Mouse (Mus musculus): ENCODE data around the gene Tmem151b. TPM values are rescaled to one million over a fixed set of nuclear protein-coding genes. Genes with fewer than 3 reads are reported as not detected.
A peak's percentile ranks its signal among the peaks of the same experiment; 100 is the strongest.

The Tmem151b gene
- polyA plus RNA-seq, 1 experiment from 2014 or later, result 0.07 TPM

- peak; percentile 93 for TF ChIP-seq CTCF (IDR thresholded peaks at IDR 0.05)
- TF ChIP-seq EP300 (IDR thresholded peaks at IDR 0.05), result no peak
- no peaks in the 10 kb centered on the region for H3K27me3 ChIP-seq (replicated peaks; ENCODE audit: insufficient read depth, low read length)
- H3K4me3 ChIP-seq (ENCODE audit: low read depth, low read length), result no peak overlapping the region
- ATAC-seq (peak; percentile 70), DNase-seq (ENCODE audit: low spot score) (peak; percentile 89)
- no peaks in the 10 kb centered on the region for H3K9me3 ChIP-seq (ENCODE audit: low read length)
- peak overlapping the region; percentile 83 for H3K27ac ChIP-seq (ENCODE audit: low read length)
- WGBS, result 33% methylated on average over 13 of the region's 14 CpGs
- H3K36me3 ChIP-seq (ENCODE audit: insufficient read depth, low read length), result no peaks in the 10 kb centered on the region
- 0 out of 2 replicates have a peak overlapping the region, but pooled peaks have one; percentile 17 for H3K4me2 ChIP-seq (replicated peaks; ENCODE audit: low read depth, low read length)
- H3K9ac ChIP-seq (replicated peaks; ENCODE audit: low read depth), result 0 out of 2 replicates have a peak overlapping the region, but pooled peaks have one; percentile 16
- peaks cover 27% of the 10 kb centered on the region for H3K4me1 ChIP-seq (ENCODE audit: insufficient read depth, low read depth, low read length)
Measured at GRCm38 (mm10) chr17:45584939-45585678, 35.6 kb upstream of the Tmem151b start.

- Histone ChIP-seq H3K9me3 (ENCODE audit: low read length) (no peaks in the 10 kb centered on the region), H3K36me3 (ENCODE audit: insufficient read depth, low read length) (no peaks in the 10 kb centered on the region), H3K4me1 (ENCODE audit: insufficient read depth, low read depth, low read length) (peaks cover 30% of the 10 kb centered on the region), H3K9ac (replicated peaks; ENCODE audit: low read depth) (no peak overlapping the region), H3K4me2 (replicated peaks; ENCODE audit: low read depth, low read length) (0 out of 2 replicates have a peak overlapping the region, but pooled peaks have one; percentile 17), H3K4me3 (ENCODE audit: low read depth, low read length) (no peak overlapping the region), H3K27ac (ENCODE audit: low read length) (peak overlapping the region; percentile 83), H3K27me3 (replicated peaks; ENCODE audit: insufficient read depth, low read length) (no peaks in the 10 kb centered on the region)
- 25% methylated on average over 12 of the region's 12 CpGs for WGBS
- TF ChIP-seq CTCF (IDR thresholded peaks at IDR 0.05) (no peak; the same call in 1 of the 2 replicates), EP300 (IDR thresholded peaks at IDR 0.05) (peak; percentile 34)
- peak; percentile 69 for ATAC-seq
- peak; percentile 83 for DNase-seq (ENCODE audit: low spot score)
Measured at GRCm38 (mm10) chr17:45584096-45584896, 34.8 kb upstream of the Tmem151b start.

GRCm38 (mm10) chr17:45582715-45583355 lies 33.4 kb upstream of the Tmem151b start:
- H3K27ac ChIP-seq (ENCODE audit: low read length), result no peak overlapping the region
- no peak for ATAC-seq
- peak; percentile 36 for DNase-seq (ENCODE audit: low spot score)
- H3K27me3 ChIP-seq (replicated peaks; ENCODE audit: insufficient read depth, low read length), result no peaks in the 10 kb centered on the region
- peaks cover 30% of the 10 kb centered on the region for H3K4me1 ChIP-seq (ENCODE audit: insufficient read depth, low read depth, low read length)
- H3K4me2 ChIP-seq (replicated peaks; ENCODE audit: low read depth, low read length), result no peak overlapping the region
- H3K9me3 ChIP-seq (ENCODE audit: low read length), result no peaks in the 10 kb centered on the region
- WGBS, result 61% methylated on average over 6 of the region's 6 CpGs
- TF ChIP-seq EP300 (IDR thresholded peaks at IDR 0.05) (no peak), CTCF (IDR thresholded peaks at IDR 0.05) (peak; percentile 78)
- H3K9ac ChIP-seq (replicated peaks; ENCODE audit: low read depth), result no peak overlapping the region
- H3K36me3 ChIP-seq (ENCODE audit: insufficient read depth, low read length), result no peaks in the 10 kb centered on the region
- H3K4me3 ChIP-seq (ENCODE audit: low read depth, low read length), result no peak overlapping the region

- WGBS, result 85% methylated on average over 6 of the region's 6 CpGs
Measured at GRCm38 (mm10) chr17:45582188-45582587, 32.7 kb upstream of the Tmem151b start.

GRCm38 (mm10) chr17:45581567-45581983 lies 32.1 kb upstream of the Tmem151b start:
- H3K36me3 ChIP-seq (ENCODE audit: insufficient read depth, low read length), result no peaks in the 10 kb centered on the region
- H3K4me1 ChIP-seq (ENCODE audit: insufficient read depth, low read depth, low read length), result peaks cover 30% of the 10 kb centered on the region
- no peaks in the 10 kb centered on the region for H3K9me3 ChIP-seq (ENCODE audit: low read length)
- 4% methylated on average over 2 of the region's 2 CpGs for WGBS
- DNase-seq (ENCODE audit: low spot score) (peak; percentile 95), ATAC-seq (peak; percentile 37)
- peak; percentile 97 for TF ChIP-seq CTCF (IDR thresholded peaks at IDR 0.05)
- peak; percentile 5; the same call in 1 of the 2 replicates for TF ChIP-seq EP300 (IDR thresholded peaks at IDR 0.05)
- H3K27me3 ChIP-seq (replicated peaks; ENCODE audit: insufficient read depth, low read length), result no peaks in the 10 kb centered on the region
- H3K4me3 ChIP-seq (ENCODE audit: low read depth, low read length), result no peak overlapping the region
- no peak overlapping the region for H3K9ac ChIP-seq (replicated peaks; ENCODE audit: low read depth)
- peak overlapping the region; percentile 80 for H3K27ac ChIP-seq (ENCODE audit: low read length)
- H3K4me2 ChIP-seq (replicated peaks; ENCODE audit: low read depth, low read length), result 0 out of 2 replicates have a peak overlapping the region, but pooled peaks have one; percentile 19

More at GRCm38 (mm10) chr17:45582188-45582587, 32.7 kb upstream of the Tmem151b start:
- Histone ChIP-seq H3K9ac (replicated peaks; ENCODE audit: low read depth) (no peak overlapping the region), H3K4me1 (ENCODE audit: insufficient read depth, low read depth, low read length) (peaks cover 30% of the 10 kb centered on the region), H3K36me3 (ENCODE audit: insufficient read depth, low read length) (no peaks in the 10 kb centered on the region), H3K27me3 (replicated peaks; ENCODE audit: insufficient read depth, low read length) (no peaks in the 10 kb centered on the region), H3K4me3 (ENCODE audit: low read depth, low read length) (no peak overlapping the region), H3K27ac (ENCODE audit: low read length) (no peak overlapping the region), H3K4me2 (replicated peaks; ENCODE audit: low read depth, low read length) (no peak overlapping the region), H3K9me3 (ENCODE audit: low read length) (no peaks in the 10 kb centered on the region)
- ATAC-seq (no peak), DNase-seq (ENCODE audit: low spot score) (no peak)
- TF ChIP-seq CTCF (IDR thresholded peaks at IDR 0.05) (no peak), EP300 (IDR thresholded peaks at IDR 0.05) (no peak)
